Mouse (Mus musculus) MEL (cell line): ENCODE data around the gene Mettl26. TPM values are rescaled to one million over a fixed set of nuclear protein-coding genes. Genes with fewer than 3 reads are reported as not detected.

Experiments
- DNase-seq: peaks from one replicate; pipeline ENCODE4 v3.0.0; 2011; ENCODE audit warnings: low read depth, low spot score
- H3K27ac ChIP-seq: 2 replicates; pipeline ENCODE4 v1.5.1; 2012; ENCODE audit warnings: low read depth, mild to moderate bottlenecking, control low read depth, low read length, moderate library complexity; ENCODE audit not compliant: control insufficient read depth
- H3K27me3 ChIP-seq, 2 experiments: fragments of 150-350 bp in 1 of 2; sonication (generic) in 1 of 2; 2 replicates each; pipeline ENCODE4 v1.6.1; 2012; ENCODE audit warnings: low read length in 2 of 2, mild to moderate bottlenecking in 2 of 2, improper control_type of control experiment in 1 of 2, moderate library complexity in 1 of 2; ENCODE audit not compliant: insufficient read depth in 2 of 2, control insufficient read depth in 1 of 2
- H3K36me3 ChIP-seq, 2 experiments: 2 replicates each; pipeline ENCODE4 v1.6.1; 2012 to 2014; ENCODE audit warnings: low read length in 2 of 2, improper control_type of control experiment in 1 of 2, inconsistent platforms in 1 of 2, mild to moderate bottlenecking in 1 of 2; ENCODE audit not compliant: insufficient read depth in 2 of 2, control insufficient read depth in 1 of 2
- H3K4me1 ChIP-seq, 2 experiments: fragments of 150-350 bp in 1 of 2; sonication (generic) in 1 of 2; 2 replicates each; pipeline ENCODE4 v1.6.1; 2012; ENCODE audit warnings: low read length in 2 of 2, improper control_type of control experiment in 1 of 2, mild to moderate bottlenecking in 1 of 2; ENCODE audit not compliant: insufficient read depth in 2 of 2, control insufficient read depth in 1 of 2
- H3K4me3 ChIP-seq, 2 experiments: fragments of 150-350 bp in 1 of 2; sonication (generic) in 1 of 2; 2 replicates each; pipeline ENCODE4 v1.5.1; 2012; ENCODE audit warnings: low read depth in 2 of 2, low read length in 2 of 2, mild to moderate bottlenecking in 2 of 2, moderate library complexity in 2 of 2, control low read depth in 1 of 2, improper control_type of control experiment in 1 of 2; ENCODE audit not compliant: control insufficient read depth in 1 of 2, insufficient read depth in 1 of 2
- H3K79me2 ChIP-seq: 2 replicates; pipeline ENCODE4 v1.6.1; 2012; ENCODE audit warnings: mild to moderate bottlenecking, low read length, moderate library complexity; ENCODE audit not compliant: control insufficient read depth, poor library complexity, insufficient read depth
- H3K9ac ChIP-seq: 2 replicates; pipeline ENCODE4 v1.6.1; 2012; ENCODE audit warnings: low read depth, mild to moderate bottlenecking, control low read depth, low read length, moderate library complexity; ENCODE audit not compliant: control insufficient read depth, poor library complexity, severe bottlenecking
- H3K9me3 ChIP-seq: fragments of 150-350 bp; sonication (generic); replicated peaks from 2 replicates; pipeline ENCODE4 v1.6.1; 2012; ENCODE audit warnings: mild to moderate bottlenecking, low read length, improper control_type of control experiment, moderate library complexity; ENCODE audit not compliant: insufficient read depth
- BHLHE40 ChIP-seq: IDR thresholded peaks from 2 replicates; pipeline ENCODE4 v1.6.1; 2012; ENCODE audit warnings: low read depth, mild to moderate bottlenecking, inconsistent platforms, low read length, improper control_type of control experiment, borderline replicate concordance
- CTCF ChIP-seq, 3 experiments: IDR thresholded peaks in 2 of 3; conservative IDR thresholded peaks in 1 of 3; 2 replicates each; pipeline ENCODE4 v1.5.1; 2011 to 2012; ENCODE audit warnings: low read length in 3 of 3, low read depth in 2 of 3, mild to moderate bottlenecking in 2 of 3, improper control_type of control experiment in 1 of 3, inconsistent platforms in 1 of 3, mixed read lengths in 1 of 3, moderate library complexity in 1 of 3; ENCODE audit not compliant: control insufficient read depth in 1 of 3, insufficient read depth in 1 of 3, poor library complexity in 1 of 3, severe bottlenecking in 1 of 3
- ELF1 ChIP-seq: IDR thresholded peaks from 2 replicates; pipeline ENCODE4 v1.6.1; 2014; ENCODE audit warnings: low read depth, mild to moderate bottlenecking, inconsistent platforms, low read length, improper control_type of control experiment, moderate library complexity
- EP300 ChIP-seq, 2 experiments: IDR thresholded peaks; 2 replicates each; pipeline ENCODE4 v1.6.1; 2011; ENCODE audit warnings: improper control_type of control experiment in 2 of 2, low read length in 2 of 2, low read depth in 1 of 2, mild to moderate bottlenecking in 1 of 2
- ETS1 ChIP-seq: IDR thresholded peaks from 2 replicates; pipeline ENCODE4 v1.6.1; 2012; ENCODE audit warnings: low read depth, mild to moderate bottlenecking, inconsistent platforms, low read length, improper control_type of control experiment, moderate library complexity
- GABPA ChIP-seq: IDR thresholded peaks from 2 replicates; pipeline ENCODE4 v1.6.1; 2012; ENCODE audit warnings: low read depth, mild to moderate bottlenecking, inconsistent platforms, low read length, improper control_type of control experiment, moderate library complexity
- HCFC1 ChIP-seq: IDR thresholded peaks from 2 replicates; pipeline ENCODE4 v1.6.1; 2012; ENCODE audit warnings: low read depth, mild to moderate bottlenecking, inconsistent platforms, low read length, improper control_type of control experiment, moderate library complexity
- JUND ChIP-seq: IDR thresholded peaks from 2 replicates; pipeline ENCODE4 v1.6.1; 2011; ENCODE audit warnings: low read depth, mild to moderate bottlenecking, improper control_type of control experiment, low read length
- KAT2A ChIP-seq: conservative IDR thresholded peaks from 2 replicates; pipeline ENCODE4 v1.6.1; 2012; ENCODE audit warnings: low read depth, low read length, improper control_type of control experiment, inconsistent platforms
- MAFK ChIP-seq: IDR thresholded peaks from 2 replicates; pipeline ENCODE4 v1.6.1; 2011; ENCODE audit warnings: low read depth, mild to moderate bottlenecking, low read length, improper control_type of control experiment, borderline replicate concordance
- MAZ ChIP-seq: IDR thresholded peaks from 2 replicates; pipeline ENCODE4 v1.6.1; 2012; ENCODE audit warnings: low read depth, mild to moderate bottlenecking, inconsistent platforms, low read length, improper control_type of control experiment
- MYC ChIP-seq: IDR thresholded peaks from 2 replicates; pipeline ENCODE4 v1.6.1; 2011; ENCODE audit warnings: low read depth, mild to moderate bottlenecking, low read length, improper control_type of control experiment, moderate library complexity
- NELFE ChIP-seq: IDR thresholded peaks from 2 replicates; pipeline ENCODE4 v1.6.1; 2011; ENCODE audit warnings: low read depth, low read length, improper control_type of control experiment
- NRF1 ChIP-seq: IDR thresholded peaks from 2 replicates; pipeline ENCODE4 v1.6.1; 2014; ENCODE audit warnings: low read depth, mild to moderate bottlenecking, inconsistent platforms, low read length, improper control_type of control experiment, moderate library complexity; ENCODE audit not compliant: poor library complexity, insufficient read depth, severe bottlenecking
- POLR2AphosphoS2 ChIP-seq: IDR thresholded peaks from 2 replicates; pipeline ENCODE4 v1.6.1; 2011; ENCODE audit warnings: low read length, improper control_type of control experiment
- SIN3A ChIP-seq: IDR thresholded peaks from 2 replicates; pipeline ENCODE4 v1.6.1; 2012; ENCODE audit warnings: low read length, improper control_type of control experiment, inconsistent platforms
- TAL1 ChIP-seq: IDR thresholded peaks from 2 replicates; pipeline ENCODE4 v1.6.1; 2012; ENCODE audit warnings: mild to moderate bottlenecking, inconsistent platforms, low read length, moderate library complexity, mixed read lengths
- TCF12 ChIP-seq: IDR thresholded peaks from 2 replicates; pipeline ENCODE4 v1.6.1; 2014; ENCODE audit warnings: low read depth, mild to moderate bottlenecking, inconsistent platforms, low read length, improper control_type of control experiment, moderate library complexity
- USF1 ChIP-seq: IDR thresholded peaks from 2 replicates; pipeline ENCODE4 v1.6.1; 2014; ENCODE audit warnings: low read depth, mild to moderate bottlenecking, inconsistent platforms, low read length, improper control_type of control experiment, moderate library complexity
- ZC3H11A ChIP-seq: IDR thresholded peaks from 2 replicates; pipeline ENCODE4 v1.6.1; 2012; ENCODE audit warnings: low read depth, mild to moderate bottlenecking, inconsistent platforms, low read length, improper control_type of control experiment
- ZKSCAN1 ChIP-seq: IDR thresholded peaks from 2 replicates; pipeline ENCODE4 v1.6.1; 2012; ENCODE audit warnings: low read depth, mild to moderate bottlenecking, inconsistent platforms, low read length, improper control_type of control experiment, moderate library complexity
- ZMIZ1 ChIP-seq: IDR thresholded peaks from 2 replicates; pipeline ENCODE4 v1.6.1; 2012; ENCODE audit warnings: low read depth, mild to moderate bottlenecking, inconsistent platforms, low read length, improper control_type of control experiment, moderate library complexity
- ZNF384 ChIP-seq: IDR thresholded peaks from 2 replicates; pipeline ENCODE4 v1.6.1; 2012; ENCODE audit warnings: low read depth, mild to moderate bottlenecking, inconsistent platforms, low read length, improper control_type of control experiment
- polyA plus RNA-seq, 2 experiments: library from polyadenylated mRNA; stranded (reverse) in 1 of 2; unstranded in 1 of 2; fragments of >175 nt in 1 of 2; fragments of >200 nt in 1 of 2; gene quantifications; 2 replicates each; pipeline versions ENCODE4 v1.2.1 to v1.2.4; 2012; ENCODE audit warnings: low replicate concordance in 2 of 2, low read depth in 1 of 2; ENCODE audit not compliant: insufficient read length in 2 of 2, insufficient read depth in 1 of 2, missing spikeins in 1 of 2
- total RNA-seq: library from RNA; depleted of rRNA; stranded (reverse); fragments of 300-350 nt; gene quantifications from 2 replicates; pipeline ENCODE4 v1.2.3, GENCODE M21; 2012

Gene Mettl26
- total and polyA plus RNA-seq, 3 experiments = 31.7 to 50.6 TPM; not detected in 1

DNA sequence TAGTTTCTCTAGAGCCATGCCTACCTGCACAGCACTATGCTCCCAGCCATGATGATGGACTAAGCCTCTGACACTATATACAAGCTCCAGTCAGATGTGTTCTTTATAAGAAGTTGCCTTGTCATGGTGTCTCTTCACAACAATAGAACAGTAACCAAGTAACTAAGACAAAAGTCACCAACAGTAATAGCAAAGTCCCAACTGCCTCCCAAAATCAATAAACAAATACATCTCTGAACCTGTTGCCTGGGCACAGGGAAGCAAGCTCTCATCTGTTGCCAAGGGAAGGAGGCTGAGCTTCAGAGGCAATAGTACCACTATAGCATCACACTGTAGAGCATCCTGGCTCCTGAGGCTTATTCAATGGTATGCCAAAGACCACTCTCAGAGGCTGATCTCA, 11.9 kb downstream of the Mettl26 start:
- Histone ChIP-seq H3K27me3 (no peaks in the 10 kb centered on the region), H3K79me2 (no peaks in the 10 kb centered on the region), H3K9me3 (no peaks in the 10 kb centered on the region), H3K4me1 (0 out of 4 replicates have a peak, but pooled peaks cover 0 to 6% of the 10 kb centered on the region in 2 experiments), H3K4me3 (no peak overlapping the region), H3K27ac (no peak overlapping the region), H3K36me3 (peaks cover 0 to 4% of the 10 kb centered on the region in 2 experiments; a peak in 1 of 4 replicates), H3K9ac (no peak overlapping the region)
- no peak for TF ChIP-seq USF1
- TF ChIP-seq ZMIZ1 = no peak
- no peak for TF ChIP-seq JUND
- TF ChIP-seq GABPA = no peak
- no peak for TF ChIP-seq MYC
- no peak for DNase-seq

DNA sequence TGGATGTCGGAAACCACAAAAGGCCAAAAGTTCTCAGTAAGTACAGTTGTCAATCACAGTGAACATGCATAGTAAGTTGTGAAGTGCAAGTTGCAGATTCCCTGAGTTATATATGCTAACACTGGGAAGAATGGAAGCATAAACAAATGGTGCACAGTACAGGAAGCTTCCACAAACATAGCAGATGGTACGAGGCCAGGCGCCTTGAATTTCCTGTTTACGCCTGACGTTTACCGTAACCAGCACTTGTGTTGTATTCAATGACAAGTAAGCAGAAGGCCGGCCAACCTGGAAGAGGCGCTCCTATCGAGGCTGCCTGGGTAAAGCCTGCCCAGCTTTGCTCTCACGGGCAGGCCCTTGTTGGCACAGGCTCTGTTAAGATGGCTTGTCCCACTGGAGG, 12.6 kb downstream of the Mettl26 start:
- peaks cover 0 to 4% of the 10 kb centered on the region in 2 experiments; a peak in 1 of 4 replicates for H3K36me3 ChIP-seq
- no peak overlapping the region for H3K4me3 ChIP-seq
- H3K4me1 ChIP-seq = 0 out of 4 replicates have a peak, but pooled peaks cover 0 to 6% of the 10 kb centered on the region in 2 experiments
- H3K9me3 ChIP-seq = no peaks in the 10 kb centered on the region
- no peak overlapping the region for H3K27ac ChIP-seq
- no peaks in the 10 kb centered on the region for H3K27me3 ChIP-seq
- no peak for DNase-seq
- TF ChIP-seq NELFE (no peak), EP300 (IDR thresholded peaks at IDR 0.05; ENCODE audit: low read depth in 1 of 2, low read length in 2 of 2) (no peak), KAT2A (no peak), NRF1 (no peak)
- H3K79me2 ChIP-seq = no peaks in the 10 kb centered on the region
- no peak overlapping the region for H3K9ac ChIP-seq

DNA sequence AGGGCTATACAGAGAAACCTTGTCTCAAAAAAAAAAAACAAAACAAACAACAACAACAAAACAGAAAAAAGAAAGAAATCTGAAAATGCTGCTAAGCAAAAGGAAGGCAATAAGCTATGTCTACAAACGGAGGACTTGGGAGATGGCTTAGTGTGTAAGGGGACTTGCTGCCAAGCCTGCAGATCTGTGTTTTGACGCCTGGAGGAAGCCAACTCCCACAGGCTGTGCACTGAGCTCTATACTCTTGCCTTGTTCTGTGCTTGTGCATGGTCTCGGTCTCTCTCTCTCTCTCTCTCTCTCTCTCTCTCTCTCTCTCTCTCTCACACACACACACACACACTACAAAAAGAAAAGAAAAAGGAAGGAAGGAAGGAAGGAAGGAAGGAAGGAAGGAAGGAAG, 14.0 kb downstream of the Mettl26 start:
- Histone ChIP-seq H3K4me3 (no peak overlapping the region), H3K9me3 (no peaks in the 10 kb centered on the region), H3K27ac (no peak overlapping the region), H3K79me2 (peaks cover 2% of the 10 kb centered on the region; the same call in 1 of the 2 replicates), H3K27me3 (no peaks in the 10 kb centered on the region), H3K9ac (no peak overlapping the region), H3K4me1 (0 out of 4 replicates have a peak, but pooled peaks cover 0 to 6% of the 10 kb centered on the region in 2 experiments), H3K36me3 (peaks cover 0 to 4% of the 10 kb centered on the region in 2 experiments; a peak in 1 of 4 replicates)
- TF ChIP-seq TAL1 = no peak
- no peak for TF ChIP-seq MAFK
- TF ChIP-seq JUND = no peak
- no peak for TF ChIP-seq ZNF384
- no peak for TF ChIP-seq POLR2AphosphoS2
- TF ChIP-seq ELF1 = no peak
- TF ChIP-seq TCF12 = no peak
- TF ChIP-seq SIN3A = no peak
- TF ChIP-seq BHLHE40 = no peak
- TF ChIP-seq CTCF (IDR thresholded peaks at IDR 0.05 in 2 of 3, conservative IDR thresholded peaks at IDR 0.05 in 1 of 3; ENCODE audit: control insufficient read depth in 1 of 3, insufficient read depth in 1 of 3, low read depth in 2 of 3, low read length in 3 of 3, poor library complexity in 1 of 3, severe bottlenecking in 1 of 3) = no peak
- TF ChIP-seq NELFE = no peak
- TF ChIP-seq MYC = no peak
- TF ChIP-seq ETS1 = no peak
- TF ChIP-seq ZMIZ1 = no peak
- no peak for TF ChIP-seq EP300 (IDR thresholded peaks at IDR 0.05; ENCODE audit: low read depth in 1 of 2, low read length in 2 of 2)
- TF ChIP-seq ZKSCAN1 = no peak
- TF ChIP-seq HCFC1 = no peak
- no peak for TF ChIP-seq MAZ
- no peak for TF ChIP-seq ZC3H11A
- no peak for DNase-seq
